Mouse (Mus musculus) kidney, embryonic 14.5 days (tissue): Measurements from ENCODE around the gene Rhox4e. TPM values are rescaled to one million over a fixed set of nuclear protein-coding genes. Genes with fewer than 3 reads are reported as not detected.

Source experiments
- polyA plus RNA-seq: library from polyadenylated mRNA; unstranded; fragments of >200 nt; fragmentation: Nextera tagmentation; extraction: Ambion mirVana; gene quantifications from 2 replicates; pipeline ENCODE4 v1.2.1, GENCODE M21; 2014

The Rhox4e gene
- polyA plus RNA-seq, 1 experiment from 2014 or later, result not detected

Other genes starting within 250 kb of the Rhox4e start
- gene Rhox3a2, start 177.4 kb upstream of the Rhox4e start, polyA plus RNA-seq, result not detected in 2 replicates
- gene Rhox4a2, start 166.6 kb upstream of the Rhox4e start, polyA plus RNA-seq, result not detected in 2 replicates
- not detected in 2 replicates for gene Rhox2b, start 145.3 kb upstream of the Rhox4e start, polyA plus RNA-seq
- gene Rhox4b, start 124.9 kb upstream of the Rhox4e start, polyA plus RNA-seq, result not detected in 2 replicates
- not detected in 2 replicates for gene Rhox2c, start 103.7 kb upstream of the Rhox4e start, polyA plus RNA-seq
- gene Rhox3c, start 98.8 kb upstream of the Rhox4e start, polyA plus RNA-seq, result not detected in 2 replicates
- gene Rhox4c, start 77.1 kb upstream of the Rhox4e start, polyA plus RNA-seq, result not detected in 2 replicates
- gene Rhox2d, start 64.0 kb upstream of the Rhox4e start, polyA plus RNA-seq, result not detected in 2 replicates
- gene Rhox4d, start 43.1 kb upstream of the Rhox4e start, polyA plus RNA-seq, result not detected in 2 replicates
- gene Rhox2e, start 27.0 kb upstream of the Rhox4e start, polyA plus RNA-seq, result not detected in 2 replicates
- not detected in 2 replicates for gene Rhox3e, start 15.4 kb upstream of the Rhox4e start, polyA plus RNA-seq
- gene Rhox2f, start 14.0 kb downstream of the Rhox4e start, polyA plus RNA-seq, result not detected in 2 replicates
- not detected in 2 replicates for gene Rhox3f, start 23.6 kb downstream of the Rhox4e start, polyA plus RNA-seq
- not detected in 2 replicates for gene Rhox4f, start 50.3 kb downstream of the Rhox4e start, polyA plus RNA-seq
- gene Rhox3g, start 71.2 kb downstream of the Rhox4e start, polyA plus RNA-seq, result not detected in 2 replicates
- not detected in 2 replicates for gene Rhox2g, start 86.1 kb downstream of the Rhox4e start, polyA plus RNA-seq
- not detected in 2 replicates for gene Rhox4g, start 93.9 kb downstream of the Rhox4e start, polyA plus RNA-seq
- not detected in 2 replicates for gene Rhox3h, start 111.4 kb downstream of the Rhox4e start, polyA plus RNA-seq
- not detected in 2 replicates for gene Rhox2h, start 115.9 kb downstream of the Rhox4e start, polyA plus RNA-seq
- gene Rhox5, start 247.4 kb downstream of the Rhox4e start, polyA plus RNA-seq, result 1.8 and 1.9 TPM in 2 replicates